Mouse (Mus musculus): ENCODE results near the gene Kif5c. TPM values are rescaled to one million over a fixed set of nuclear protein-coding genes. Genes with fewer than 3 reads are reported as not detected.
A peak's percentile ranks its signal among the peaks of the same experiment; 100 is the strongest.

The Kif5c gene
- total RNA-seq (2014; rRNA removed), result 262 and 290 TPM in 2 replicates
- 145 and 151 TPM in 2 replicates for polyA plus RNA-seq (2015; fragmentation: Nextera tagmentation; extraction: Ambion mirVana)

GRCm38 (mm10) chr2:49618829-49619718, at the start of gene Kif5c:
TSS of gene Kif5c (plus strand) at chr2:49619298.
- WGBS, result 6% methylated on average over 49 of the region's 54 CpGs
- no peak for TF ChIP-seq CTCF (IDR thresholded peaks at IDR 0.05; ENCODE audit: low read depth)

GRCm38 (mm10) chr2:49569862-49570777, 49.0 kb upstream of the Kif5c start:
- Histone ChIP-seq H3K4me1 (ENCODE audit: insufficient read depth, low read length) (0 out of 2 replicates have a peak, but pooled peaks cover 3% of the 10 kb centered on the region), H3K9ac (replicated peaks; ENCODE audit: low read length) (no peak overlapping the region), H3K4me3 (ENCODE audit: low read length) (no peak overlapping the region), H3K27me3 (ENCODE audit: insufficient read depth, low read length) (no peaks in the 10 kb centered on the region), H3K4me2 (ENCODE audit: low read depth, low read length) (no peak overlapping the region), H3K9me3 (ENCODE audit: low read length) (no peaks in the 10 kb centered on the region), H3K36me3 (ENCODE audit: insufficient read depth, low read length) (no peaks in the 10 kb centered on the region), H3K27ac (no peak overlapping the region)
- WGBS, result 39% methylated on average over 16 of the region's 16 CpGs
- TF ChIP-seq CTCF (IDR thresholded peaks at IDR 0.05; ENCODE audit: low read depth), result no peak
- ATAC-seq, result peak; percentile 71
- DNase-seq (ENCODE audit: low spot score), result peak; percentile 82

More at GRCm38 (mm10) chr2:49618829-49619718, at the start of gene Kif5c:
- H3K9me3 ChIP-seq (ENCODE audit: low read length), result no peaks in the 10 kb centered on the region
- peak; percentile 96 for ATAC-seq
- H3K36me3 ChIP-seq (ENCODE audit: insufficient read depth, low read length), result no peaks in the 10 kb centered on the region
- H3K4me2 ChIP-seq (ENCODE audit: low read depth, low read length), result peak within 1 kb of the TSS; percentile 67
- peak; percentile 95 for DNase-seq (ENCODE audit: low spot score)
- peak within 1 kb of the TSS; percentile 91 for H3K27ac ChIP-seq
- H3K4me3 ChIP-seq (ENCODE audit: low read length), result peak within 1 kb of the TSS; percentile 97
- no peaks in the 10 kb centered on the region for H3K27me3 ChIP-seq (ENCODE audit: insufficient read depth, low read length)
- H3K4me1 ChIP-seq (ENCODE audit: insufficient read depth, low read length), result 0 out of 2 replicates have a peak, but pooled peaks cover 6% of the 10 kb centered on the region
- H3K9ac ChIP-seq (replicated peaks; ENCODE audit: low read length), result peak within 1 kb of the TSS; percentile 97

- no peak for TF ChIP-seq CTCF (IDR thresholded peaks at IDR 0.05; ENCODE audit: low read depth)
- Histone ChIP-seq H3K4me3 (ENCODE audit: low read length) (no peak overlapping the region), H3K4me2 (ENCODE audit: low read depth, low read length) (no peak overlapping the region), H3K27me3 (ENCODE audit: insufficient read depth, low read length) (no peaks in the 10 kb centered on the region), H3K4me1 (ENCODE audit: insufficient read depth, low read length) (0 out of 2 replicates have a peak, but pooled peaks cover 3% of the 10 kb centered on the region), H3K27ac (no peak overlapping the region), H3K9me3 (ENCODE audit: low read length) (no peaks in the 10 kb centered on the region), H3K36me3 (ENCODE audit: insufficient read depth, low read length) (no peaks in the 10 kb centered on the region), H3K9ac (replicated peaks; ENCODE audit: low read length) (no peak overlapping the region)
- DNase-seq (ENCODE audit: low spot score), result no peak
- WGBS, result 54% methylated on average over 6 of the region's 6 CpGs
- ATAC-seq, result peak; percentile 27
These were observed 48.4 kb upstream of the Kif5c start for GRCm38 (mm10) chr2:49570778-49571101.

GRCm38 (mm10) chr2:49571159-49571920, 47.8 kb upstream of the Kif5c start:
- ATAC-seq (peak; percentile 19), DNase-seq (ENCODE audit: low spot score) (no peak)
- WGBS, result 72% methylated on average over 11 of the region's 11 CpGs
- Histone ChIP-seq H3K27ac (peak overlapping the region; percentile 37; the same call in 1 of the 2 replicates), H3K9me3 (ENCODE audit: low read length) (no peaks in the 10 kb centered on the region), H3K9ac (replicated peaks; ENCODE audit: low read length) (no peak overlapping the region), H3K4me3 (ENCODE audit: low read length) (no peak overlapping the region), H3K36me3 (ENCODE audit: insufficient read depth, low read length) (no peaks in the 10 kb centered on the region), H3K4me1 (ENCODE audit: insufficient read depth, low read length) (0 out of 2 replicates have a peak, but pooled peaks cover 3% of the 10 kb centered on the region), H3K4me2 (ENCODE audit: low read depth, low read length) (no peak overlapping the region; the same call in 1 of the 2 replicates), H3K27me3 (ENCODE audit: insufficient read depth, low read length) (no peaks in the 10 kb centered on the region)
- no peak for TF ChIP-seq CTCF (IDR thresholded peaks at IDR 0.05; ENCODE audit: low read depth)

GRCm38 (mm10) chr2:49572111-49572642, 46.9 kb upstream of the Kif5c start:
- H3K4me2 ChIP-seq (ENCODE audit: low read depth, low read length), result peak overlapping the region; percentile 30
- ATAC-seq (peak; percentile 61), DNase-seq (ENCODE audit: low spot score) (peak; percentile 64)
- H3K4me3 ChIP-seq (ENCODE audit: low read length), result no peak overlapping the region
- H3K27me3 ChIP-seq (ENCODE audit: insufficient read depth, low read length), result no peaks in the 10 kb centered on the region
- TF ChIP-seq CTCF (IDR thresholded peaks at IDR 0.05; ENCODE audit: low read depth), result no peak
- H3K9me3 ChIP-seq (ENCODE audit: low read length), result no peaks in the 10 kb centered on the region
- H3K4me1 ChIP-seq (ENCODE audit: insufficient read depth, low read length), result 0 out of 2 replicates have a peak, but pooled peaks cover 3% of the 10 kb centered on the region
- no peak overlapping the region for H3K9ac ChIP-seq (replicated peaks; ENCODE audit: low read length)
- H3K36me3 ChIP-seq (ENCODE audit: insufficient read depth, low read length), result no peaks in the 10 kb centered on the region
- H3K27ac ChIP-seq, result peak overlapping the region; percentile 37; the same call in 1 of the 2 replicates
- 53% methylated on average over 12 of the region's 12 CpGs for WGBS

Data from hindbrain, postnatal 0 days (tissue).